In the genomic region with DNA sequence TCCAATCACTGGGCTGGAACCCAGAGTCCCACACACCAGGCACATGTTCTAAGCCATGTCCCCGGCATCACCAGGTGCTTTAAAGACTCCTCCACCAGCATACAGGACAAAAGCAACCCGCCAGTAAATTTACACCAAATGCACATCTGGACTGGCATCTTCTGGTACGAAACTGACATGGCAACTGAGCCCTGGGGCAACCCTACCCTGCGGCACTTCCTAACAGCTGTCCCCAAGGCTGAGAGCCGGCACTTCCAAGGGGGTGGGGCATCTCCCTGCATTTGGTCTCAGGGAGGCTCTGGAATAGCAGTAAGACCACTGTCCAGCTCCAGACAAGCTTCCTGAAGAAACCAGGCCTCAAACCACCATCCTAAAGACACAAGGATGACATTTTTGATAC, we compare ENCODE assay signal across 22 mouse cellular contexts. TPM values are rescaled to one million over a fixed set of nuclear protein-coding genes. Genes with fewer than 3 reads are reported as not detected.
DNase-seq lines count a peak whose midpoint lies in the region; TF ChIP-seq lines count a peak whose summit lies in the region.
"Had no signal": no experiment of that assay in that cellular context is flagged by ENCODE, and none has a peak within 500 bp of the region (broad histone marks: within the 10 kb centered on the region; RNA-seq: fewer than 3 reads in every experiment).

No protein-coding gene starts in this region.

- no peak for TF ChIP-seq EP300 in CH12.LX (IDR thresholded peaks at IDR 0.05; ENCODE audit: low read length)

- peak; percentile 16 for TF ChIP-seq RAD21 in CH12.LX (IDR thresholded peaks at IDR 0.05; ENCODE audit: low read depth, low read length)

- no peaks in the 10 kb centered on the region for H3K27me3 ChIP-seq in CH12.LX (replicated peaks)
- H3K27me3 ChIP-seq: Patski had no signal

- H3K4me3 ChIP-seq in CH12.LX (replicated peaks in 1 of 3; ENCODE audit: low read depth in 2 of 3, low read length in 2 of 3, poor library complexity in 1 of 3) = no peak overlapping the region

- peak in 1 of 2 experiments; percentile 35; a peak in 1 of 4 replicates for TF ChIP-seq CTCF in CH12.LX (conservative IDR thresholded peaks at IDR 0.05 in 1 of 2, IDR thresholded peaks at IDR 0.05 in 1 of 2; ENCODE audit: low read depth in 2 of 2, low read length in 2 of 2)

- H3K9ac ChIP-seq in CH12.LX (ENCODE audit: insufficient read depth, low read depth) = no peak overlapping the region

- no peak for TF ChIP-seq POLR2A in CH12.LX (IDR thresholded peaks at IDR 0.05; ENCODE audit: low read depth, low read length)

- no peak overlapping the region for H3K4me2 ChIP-seq in CH12.LX (ENCODE audit: insufficient read depth, low read depth, poor library complexity, severe bottlenecking)

- H3K36me3 ChIP-seq in CH12.LX (replicated peaks in 1 of 2; ENCODE audit: control insufficient read depth in 1 of 2, insufficient read depth in 1 of 2, low read length in 1 of 2) = peaks cover 2 to 17% of the 10 kb centered on the region in 2 experiments
- H3K36me3 ChIP-seq: G1E had no signal

- no peaks in the 10 kb centered on the region for H3K9me3 ChIP-seq in CH12.LX (replicated peaks; ENCODE audit: low read length)

- dilution Hi-C loops in CH12.LX (cut with MboI; ENCODE audit: extremely low pct_ligation_motif_present, extremely low pct_unique_long_range_greater_than_20kb, low sequenced_read_pairs) = no loop called here

- peaks cover 56 to 98% of the 10 kb centered on the region in 2 experiments for H3K4me1 ChIP-seq in CH12.LX (ENCODE audit: control insufficient read depth in 1 of 2, insufficient read depth in 2 of 2)

- peak; percentile 88 for DNase-seq in heart, adult 11 months
- DNase-seq in heart, adult 8-10 months (ENCODE audit: low spot score) = no peak
- DNase-seq in CH12.LX (ENCODE audit: extremely low read depth) (no peak), ZHBTc4 (ENCODE audit: low read depth, low spot score) (peak; percentile 7)
- no peak for DNase-seq in thymus, postnatal 25 days
- no peak for DNase-seq in left cerebral cortex, adult 9 months (ENCODE audit: low spot score in 2 of 2)
- DNase-seq: adrenal gland, adult 2 months; adrenal gland, adult 8-10 months; adrenal gland, postnatal 10 days; adrenal gland, postnatal 14 days; adrenal gland, postnatal 25 days; adrenal gland, postnatal 36 days; B cell, adult 2 months; cerebellum, adult 11 months; cerebellum, adult 11-12 months; cerebellum, adult 18-20 months; cerebellum, adult 2 months; cerebellum, adult 8-10 months had no signal

- in situ Hi-C loops in CH12.LX (cut with MboI; ENCODE audit: low pct_ligation_motif_present, low pct_unique_long_range_greater_than_20kb, low sequenced_read_pairs) = loop anchor here (10.0 to 25.0 kb wide), 2 partner anchors 202 to 459 kb away; no protein-coding TSS in a partner anchor

- no peaks in the 10 kb centered on the region for H3K79me2 ChIP-seq in CH12.LX (replicated peaks; ENCODE audit: control insufficient read depth, extremely low read depth, insufficient read depth, poor library complexity, severe bottlenecking)

- H3K27ac ChIP-seq in CH12.LX (ENCODE audit: insufficient read depth, low read depth) = peak overlapping the region; percentile 55

TF ChIP-seq in CH12.LX, 34 proteins besides CTCF, POLR2A, EP300 and RAD21:
- TF ChIP-seq ZKSCAN1 (IDR thresholded peaks at IDR 0.05; ENCODE audit: borderline replicate concordance, low read depth, low read length) = no peak
- no peak for TF ChIP-seq POLR2AphosphoS2 (IDR thresholded peaks at IDR 0.05; ENCODE audit: low read depth, low read length)
- TF ChIP-seq MYC (IDR thresholded peaks at IDR 0.05; ENCODE audit: low read depth, low read length) = 0 out of 2 replicates have a peak, but pooled peaks have one; percentile 9
- no peak for TF ChIP-seq CHD1 (IDR thresholded peaks at IDR 0.05; ENCODE audit: low read depth, low read length)
- TF ChIP-seq JUN (IDR thresholded peaks at IDR 0.05; ENCODE audit: insufficient read depth, low read depth, low read length) = no peak
- TF ChIP-seq TCF12 (IDR thresholded peaks at IDR 0.05; ENCODE audit: low read depth, low read length) = no peak; the same call in 1 of the 2 replicates
- TF ChIP-seq SMC3 (IDR thresholded peaks at IDR 0.05; ENCODE audit: low read depth, low read length) = no peak
- no peak for TF ChIP-seq ZMIZ1 (IDR thresholded peaks at IDR 0.05; ENCODE audit: low read depth, low read length)
TF ChIP-seq in CH12.LX: peak in this region for 1.

RNA-seq across cellular contexts. Expression of gene Adamts7, which starts 40.4 kb away (rescaled TPM):
- 10 to 100 TPM; 11.2 to 18.0 (median 12.8) TPM for total RNA-seq in heart, adult 8-10 months (2022)
- total RNA-seq in CH12.LX (2012; rRNA removed) (9.2 and 13.8 TPM in 2 replicates), CH12.LX (2014; rRNA removed) (4.7 and 5.4 TPM in 2 replicates)
- 15.3 and 15.7 TPM in 2 replicates for polyA plus RNA-seq in CH12.LX (2012; ENCODE audit: insufficient read length, low read depth)
- total RNA-seq: G1E, MEL had no signal
- polyA plus RNA-seq: activated CD4-positive, CD25-positive, alpha-beta regulatory T cell, adult 4 months; G1E had no signal

Comparison
In these comparisons a context has a peak if more than half of its experiments do, and no peak if none do; other contexts are left out.
1. DNase-seq: peak in heart, adult 11 months (single experiment) and ZHBTc4 (single experiment); none in heart, adult 8-10 months (single experiment), CH12.LX (single experiment), thymus, postnatal 25 days (single experiment) and left cerebral cortex, adult 9 months (0 of 2).